Mouse (Mus musculus): ENCODE measurements around the gene Metap1.

DNA sequence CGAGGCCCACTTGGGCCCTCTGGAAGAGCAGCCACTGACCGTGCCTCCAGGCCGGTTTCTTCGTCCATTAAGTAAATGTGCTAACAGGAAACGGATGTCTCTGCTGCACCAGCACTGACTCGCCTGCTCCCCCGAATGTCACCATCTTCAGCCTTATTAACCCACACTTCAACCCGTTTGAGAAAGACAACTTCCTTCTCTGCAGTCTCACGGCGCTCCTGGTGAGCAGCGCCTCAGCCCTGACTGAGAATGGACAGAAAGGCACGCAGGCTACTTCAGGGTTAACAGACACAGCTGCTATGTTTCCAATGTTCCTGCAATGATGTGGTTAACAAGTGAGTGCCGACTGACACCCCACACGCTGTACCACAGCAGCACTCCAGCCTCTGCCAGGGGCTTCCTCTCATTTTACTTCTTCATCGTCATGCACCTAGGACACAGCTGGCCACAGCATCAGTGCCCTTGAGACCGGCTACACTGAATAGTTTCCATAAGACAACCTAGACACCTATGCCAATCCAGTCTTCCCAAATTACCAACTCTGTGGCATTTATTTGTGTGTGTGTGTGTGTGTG is 24.7 kb downstream of the Metap1 start:
- no peak for TF ChIP-seq EP300 (IDR thresholded peaks at IDR 0.05; ENCODE audit: low read depth)
- no peak for TF ChIP-seq CTCF (IDR thresholded peaks at IDR 0.05; ENCODE audit: low read depth)

Data from liver, embryonic 14.5 days (tissue).